Mouse (Mus musculus): Measurements from ENCODE around the gene Tmem251.

DNA sequence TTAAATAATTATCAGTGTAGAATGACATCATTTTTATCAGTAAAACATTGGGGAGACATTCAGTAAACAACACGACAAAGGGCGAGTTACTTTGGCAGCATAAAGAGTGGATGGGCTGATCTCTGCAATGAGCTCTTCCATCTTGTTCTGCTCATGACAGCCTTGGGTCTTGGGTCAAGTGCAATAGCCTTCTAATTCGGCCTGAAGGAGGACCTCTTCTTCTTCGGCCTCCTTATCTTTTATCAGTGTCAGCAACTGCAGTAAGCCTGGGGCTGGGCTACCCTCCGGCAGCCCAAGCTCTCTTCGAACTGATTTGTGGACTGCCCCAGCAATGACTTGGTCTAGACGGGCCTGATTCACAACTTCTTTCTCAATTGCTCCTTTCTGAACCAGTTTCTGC lies 1.5 kb upstream of the Tmem251 start:
- TF ChIP-seq CTCF (IDR thresholded peaks at IDR 0.05; ENCODE audit: borderline replicate concordance, extremely low read depth, insufficient read depth, insufficient read length) (no peak), POLR2A (IDR thresholded peaks at IDR 0.05; ENCODE audit: borderline replicate concordance, extremely low read depth, insufficient read depth, insufficient read length, poor library complexity, severe bottlenecking) (no peak)

All from brain, embryonic 14.5 days (tissue).